Mouse (Mus musculus) limb, embryonic 15.5 days (tissue): ENCODE measurements around the gene Cyp4f18. TPM values are rescaled to one million over a fixed set of nuclear protein-coding genes. Genes with fewer than 3 reads are reported as not detected.
"Not testable (repeated sequence)": the region's sequence is repeated elsewhere in the genome, so short reads cannot be mapped to it uniquely, and the experiment has no call there.

ENCODE experiments used
- ATAC-seq: fragments of 200-750 bp; cut with Nextera tagmentation; 2 replicates; pipeline ENCODE4 v1.8.0; 2017; ENCODE audit warnings: low read depth, moderate TSS enrichment; ENCODE audit not compliant: insufficient number of reproducible peaks, low FRiP score, low TSS enrichment
- H3K27ac ChIP-seq: fragments of 300-500 bp; sonication (generic); 2 replicates; pipeline ENCODE4 v1.5.1; 2015; ENCODE audit warnings: moderate library complexity, mild to moderate bottlenecking, inconsistent platforms
- H3K27me3 ChIP-seq: fragments of 300-500 bp; sonication (generic); 2 replicates; pipeline ENCODE4 v1.6.1; 2015; ENCODE audit warnings: inconsistent platforms
- H3K36me3 ChIP-seq: fragments of 300-500 bp; sonication (generic); 2 replicates; pipeline ENCODE4 v1.6.1; 2015; ENCODE audit warnings: inconsistent platforms
- H3K4me1 ChIP-seq: fragments of 300-500 bp; sonication (generic); 2 replicates; pipeline ENCODE4 v1.6.1; 2015; ENCODE audit warnings: inconsistent platforms
- H3K4me2 ChIP-seq: fragments of 300-500 bp; sonication (generic); 2 replicates; pipeline ENCODE4 v1.6.1; 2015; ENCODE audit warnings: mild to moderate bottlenecking, inconsistent platforms
- H3K4me3 ChIP-seq: fragments of 300-500 bp; sonication (generic); 2 replicates; pipeline ENCODE4 v1.5.1; 2015; ENCODE audit warnings: mild to moderate bottlenecking, inconsistent platforms
- H3K9ac ChIP-seq: fragments of 300-500 bp; sonication (generic); 2 replicates; pipeline ENCODE4 v1.6.1; 2015; ENCODE audit warnings: inconsistent platforms
- H3K9me3 ChIP-seq: fragments of 300-500 bp; sonication (generic); 2 replicates; pipeline ENCODE4 v1.6.1; 2016; ENCODE audit warnings: inconsistent platforms
- WGBS: fragments of 180-500 bp; shearing (Covaris S2); methylation state at CpG from one replicate; pipeline ENCODE4 v1.1.7; 2015; 5-methylcytosine and 5-hydroxymethylcytosine counted together
- polyA plus RNA-seq: library from polyadenylated mRNA; unstranded; fragments of >200 nt; fragmentation: Nextera tagmentation; extraction: Ambion mirVana; gene quantifications from 2 replicates; pipeline ENCODE4 v1.2.1, GENCODE M21; 2015

Gene Cyp4f18
- polyA plus RNA-seq, result 1.2 and 2.0 TPM in 2 replicates

DNA sequence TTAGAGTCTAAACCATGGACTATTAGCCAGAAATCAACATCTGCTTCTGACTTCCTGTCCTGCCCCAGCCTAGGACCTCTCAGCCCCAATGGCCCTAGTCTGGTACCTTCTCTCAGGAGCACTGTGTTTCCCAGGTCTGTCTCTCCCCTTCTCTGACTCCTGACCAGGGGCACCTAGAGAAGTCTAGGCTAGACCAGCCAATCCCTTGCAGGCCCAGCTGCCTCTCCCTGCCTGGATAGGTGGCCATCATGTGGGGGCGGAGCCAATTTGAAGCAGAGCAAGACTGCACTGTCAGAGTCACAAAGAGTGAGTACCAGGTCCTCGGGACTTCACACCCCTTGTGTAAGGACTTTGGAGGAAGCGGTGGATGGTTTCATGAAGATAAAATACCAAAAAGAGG lies at the start of gene Cyp4f18:
Gene Cyp4f18 (minus strand): TSS at position 154 of the 400 bp plus-strand sequence.
- H3K27me3 ChIP-seq, result no peaks in the 10 kb centered on the region
- no peaks in the 10 kb centered on the region for H3K9me3 ChIP-seq
- H3K9ac ChIP-seq, result no peak within 1 kb of the TSS
- H3K4me1 ChIP-seq, result no peaks in the 10 kb centered on the region
- no peak within 1 kb of the TSS for H3K4me3 ChIP-seq
- H3K27ac ChIP-seq, result no peak within 1 kb of the TSS
- 65% methylated on average over 3 of the region's 3 CpGs for WGBS
- no peak for ATAC-seq
- no peaks in the 10 kb centered on the region for H3K36me3 ChIP-seq
- H3K4me2 ChIP-seq, result no peak within 1 kb of the TSS

GRCm38 (mm10) chr8:72057643-72058042 lies 48.2 kb upstream of the Cyp4f18 start:
- WGBS, result 89% methylated on average over 3 of the region's 4 CpGs
- not testable (repeated sequence) for ATAC-seq, H3K27me3 ChIP-seq, H3K9ac ChIP-seq, H3K27ac ChIP-seq, H3K4me3 ChIP-seq, H3K36me3 ChIP-seq, H3K9me3 ChIP-seq, H3K4me2 ChIP-seq, H3K4me1 ChIP-seq

GRCm38 (mm10) chr8:72054633-72055032 lies 45.2 kb upstream of the Cyp4f18 start:
- H3K27me3 ChIP-seq, H3K4me1 ChIP-seq, H3K4me2 ChIP-seq, H3K27ac ChIP-seq, H3K9me3 ChIP-seq, H3K4me3 ChIP-seq, H3K9ac ChIP-seq, ATAC-seq, H3K36me3 ChIP-seq: not testable (repeated sequence)

- no peaks in the 10 kb centered on the region for H3K27me3 ChIP-seq
- no peaks in the 10 kb centered on the region for H3K36me3 ChIP-seq
- no peaks in the 10 kb centered on the region for H3K9me3 ChIP-seq
- H3K9ac ChIP-seq, result no peak overlapping the region
- no peak overlapping the region for H3K27ac ChIP-seq
- no peak overlapping the region for H3K4me2 ChIP-seq
- WGBS, result 70% methylated on average over 1 of the region's 1 CpGs
- H3K4me3 ChIP-seq, result no peak overlapping the region
- H3K4me1 ChIP-seq, result no peaks in the 10 kb centered on the region
- no peak for ATAC-seq
These were observed 33.1 kb upstream of the Cyp4f18 start for GRCm38 (mm10) chr8:72042493-72042892.

- H3K9ac ChIP-seq, H3K27me3 ChIP-seq, H3K4me2 ChIP-seq, H3K9me3 ChIP-seq, ATAC-seq, H3K36me3 ChIP-seq, H3K4me1 ChIP-seq, H3K27ac ChIP-seq, H3K4me3 ChIP-seq: not testable (repeated sequence)
- WGBS, result 78% methylated on average over 4 of the region's 4 CpGs
These were observed 31.5 kb upstream of the Cyp4f18 start, which contains the start of gene Olfr372 for GRCm38 (mm10) chr8:72040918-72041317. Gene Olfr372, plus strand, starts transcription at chr8:72041218.

GRCm38 (mm10) chr8:72032926-72033325 lies 23.5 kb upstream of the Cyp4f18 start:
- not testable (repeated sequence) for H3K27me3 ChIP-seq, H3K4me2 ChIP-seq, H3K4me3 ChIP-seq, H3K4me1 ChIP-seq, H3K9me3 ChIP-seq, ATAC-seq, H3K9ac ChIP-seq, H3K36me3 ChIP-seq, H3K27ac ChIP-seq
- WGBS, result 27% methylated on average over 4 of the region's 4 CpGs

GRCm38 (mm10) chr8:72024886-72025285 lies 15.5 kb upstream of the Cyp4f18 start:
- not testable (repeated sequence) for ATAC-seq, H3K9me3 ChIP-seq, H3K27me3 ChIP-seq, H3K36me3 ChIP-seq, H3K4me2 ChIP-seq, H3K9ac ChIP-seq, H3K27ac ChIP-seq, H3K4me1 ChIP-seq, H3K4me3 ChIP-seq
- 6% methylated on average over 4 of the region's 9 CpGs for WGBS

DNA sequence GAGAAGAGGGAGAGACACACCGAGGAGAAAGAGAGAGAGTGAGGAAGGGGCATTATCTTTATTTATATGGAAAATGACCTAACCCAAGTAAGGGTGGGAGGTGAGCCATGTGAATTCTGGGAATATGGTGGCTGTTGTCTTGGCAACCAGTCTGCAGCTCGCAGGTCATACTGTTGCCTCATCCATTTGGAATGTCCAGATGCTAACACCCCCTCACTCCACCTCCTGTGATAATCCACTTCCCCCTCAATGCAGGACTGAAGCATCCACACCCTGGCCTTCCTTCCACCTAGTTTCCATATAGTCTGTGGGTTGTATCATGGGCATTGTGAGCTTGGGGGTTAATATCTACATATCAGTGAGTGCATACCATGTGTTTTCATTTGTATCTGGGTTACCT lies 10.4 kb upstream of the Cyp4f18 start:
- no peaks in the 10 kb centered on the region for H3K9me3 ChIP-seq
- no peak overlapping the region for H3K9ac ChIP-seq
- no peak overlapping the region for H3K4me2 ChIP-seq
- no peaks in the 10 kb centered on the region for H3K27me3 ChIP-seq
- H3K4me1 ChIP-seq, result no peaks in the 10 kb centered on the region
- H3K36me3 ChIP-seq, result no peaks in the 10 kb centered on the region
- H3K4me3 ChIP-seq, result no peak overlapping the region
- no peak for ATAC-seq
- no peak overlapping the region for H3K27ac ChIP-seq
- 56% methylated on average over 2 of the region's 2 CpGs for WGBS

DNA sequence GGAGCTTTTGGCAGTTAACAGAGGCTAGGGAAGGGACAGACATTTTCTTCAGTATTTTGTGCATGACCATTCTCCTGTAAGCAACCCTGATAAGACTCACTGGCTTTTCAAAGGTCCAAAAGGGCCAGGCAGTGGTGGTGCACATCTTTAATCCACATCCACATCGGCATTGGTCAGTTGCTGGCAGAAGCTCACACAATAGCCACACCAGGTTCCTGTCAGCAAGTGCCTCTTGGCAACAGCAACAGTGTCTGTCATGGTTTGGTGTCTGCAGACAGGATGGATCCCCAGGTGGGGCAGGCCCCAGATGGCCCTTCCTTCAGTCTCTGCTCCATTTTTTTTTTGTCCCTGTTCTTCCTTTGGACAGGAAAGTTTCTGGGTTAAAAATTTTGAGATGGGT lies 9.6 kb upstream of the Cyp4f18 start:
- WGBS, result 89% methylated on average over 1 of the region's 1 CpGs
- not testable (repeated sequence) for H3K9ac ChIP-seq, H3K27ac ChIP-seq, H3K4me2 ChIP-seq, H3K4me3 ChIP-seq, H3K36me3 ChIP-seq, H3K9me3 ChIP-seq, H3K4me1 ChIP-seq, ATAC-seq, H3K27me3 ChIP-seq

- Histone ChIP-seq H3K27ac (no peak overlapping the region), H3K9ac (no peak overlapping the region), H3K4me2 (no peak overlapping the region), H3K4me3 (no peak overlapping the region), H3K27me3 (no peaks in the 10 kb centered on the region), H3K36me3 (no peaks in the 10 kb centered on the region), H3K4me1 (no peaks in the 10 kb centered on the region), H3K9me3 (no peaks in the 10 kb centered on the region)
- ATAC-seq, result no peak
- 59% methylated on average over 2 of the region's 2 CpGs for WGBS
These were observed 8.7 kb upstream of the Cyp4f18 start for GRCm38 (mm10) chr8:72018141-72018540.

DNA sequence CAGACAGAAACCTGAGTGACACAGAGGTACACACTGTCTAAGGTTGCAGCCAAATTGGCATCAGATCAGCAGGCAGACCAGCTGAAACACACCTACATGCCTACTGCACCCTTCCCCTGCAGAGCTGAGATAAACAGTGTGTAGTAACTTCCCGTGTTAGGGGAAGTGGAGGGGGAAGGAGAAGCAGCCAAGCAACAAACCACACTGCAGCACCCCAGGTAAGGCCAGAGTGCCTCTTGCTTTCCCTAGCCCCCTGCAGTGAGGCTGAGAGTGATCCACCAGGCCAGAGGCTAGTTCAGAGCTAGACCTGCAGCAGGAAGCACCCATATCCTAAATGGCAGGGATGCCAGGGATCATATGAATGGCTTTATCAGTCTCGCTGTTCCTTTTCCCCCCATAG lies 7.9 kb upstream of the Cyp4f18 start:
- WGBS, result 77% methylated on average over 2 of the region's 2 CpGs
- H3K4me1 ChIP-seq, H3K9me3 ChIP-seq, H3K27me3 ChIP-seq, H3K9ac ChIP-seq, H3K27ac ChIP-seq, H3K4me3 ChIP-seq, H3K4me2 ChIP-seq, H3K36me3 ChIP-seq, ATAC-seq: not testable (repeated sequence)

- not testable (repeated sequence) for H3K4me1 ChIP-seq, H3K36me3 ChIP-seq, H3K27me3 ChIP-seq, H3K9me3 ChIP-seq, H3K9ac ChIP-seq, H3K27ac ChIP-seq, H3K4me2 ChIP-seq, H3K4me3 ChIP-seq, ATAC-seq
- WGBS, result 69% methylated on average over 6 of the region's 6 CpGs
These were observed 4.2 kb upstream of the Cyp4f18 start for GRCm38 (mm10) chr8:72013506-72014228.

DNA sequence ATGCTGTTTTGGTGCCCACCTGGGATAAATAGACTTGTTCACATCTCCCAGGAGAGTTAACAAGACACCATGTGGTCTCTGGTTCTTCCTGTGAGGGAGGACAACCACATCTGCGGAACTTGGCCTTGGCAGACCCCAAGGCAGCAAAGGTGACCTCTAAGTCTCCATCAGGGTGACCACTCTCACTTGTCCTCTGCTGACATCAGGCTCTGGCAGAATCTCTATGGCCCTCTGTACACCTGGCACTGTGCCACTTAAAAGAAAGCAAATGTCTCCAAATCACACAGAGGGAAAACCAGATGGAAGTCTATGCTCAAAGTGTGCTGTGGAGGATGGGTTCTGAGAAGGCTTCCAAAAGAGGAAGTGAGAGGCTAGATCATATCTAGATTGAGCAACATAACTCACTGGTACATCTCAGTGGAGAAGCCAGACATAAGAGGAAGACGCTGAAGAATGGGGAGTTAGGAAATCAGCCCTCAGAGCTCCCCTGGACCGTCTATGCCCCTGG lies 1.2 kb downstream of the Cyp4f18 start:
- Histone ChIP-seq H3K27ac (no peak overlapping the region), H3K4me2 (no peak overlapping the region)

More for the DNA sequence above, 1.2 kb downstream of the Cyp4f18 start:
- Histone ChIP-seq H3K36me3 (no peaks in the 10 kb centered on the region), H3K4me3 (no peak overlapping the region), H3K27me3 (no peaks in the 10 kb centered on the region), H3K9ac (no peak overlapping the region), H3K4me1 (no peaks in the 10 kb centered on the region), H3K9me3 (no peaks in the 10 kb centered on the region)
- WGBS, result 73% methylated on average over 3 of the region's 3 CpGs
- ATAC-seq, result no peak
